10 mouse cellular contexts compared by ENCODE assay signal in genomic region chr4:97381084-97381483, GRCm38 (mm10).
DNase-seq lines count a peak whose midpoint lies in the region; ATAC-seq and TF ChIP-seq lines count a peak whose summit lies in the region.
"Had no signal": no experiment of that assay in that cellular context is flagged by ENCODE, and none has a peak within 500 bp of the region (broad histone marks: within the 10 kb centered on the region; RNA-seq: fewer than 3 reads in every experiment).

No protein-coding gene starts in this region.

- no peaks in the 10 kb centered on the region for H3K36me3 ChIP-seq in embryonic facial prominence, embryonic 14.5 days (ENCODE audit: control insufficient read depth, insufficient read depth, low read length)
- no peaks in the 10 kb centered on the region for H3K36me3 ChIP-seq in kidney, embryonic 15.5 days
- H3K36me3 ChIP-seq in lung, postnatal 0 days (ENCODE audit: insufficient read depth, low read length): no peaks in the 10 kb centered on the region
- H3K36me3 ChIP-seq: forebrain, embryonic 12.5 days; liver, embryonic 13.5 days had no signal

- TF ChIP-seq CTCF in lung, postnatal 0 days (IDR thresholded peaks at IDR 0.05): no peak

- DNase-seq in heart, postnatal 4 days: peak; percentile 32
- no peak for DNase-seq in heart, adult 11 months
- DNase-seq in embryonic facial prominence, embryonic 14.5 days (ENCODE audit: low spot score): peak; percentile 93
- DNase-seq in lung, postnatal 0 days (ENCODE audit: low spot score): peak; percentile 86
- no peak for DNase-seq in adipocyte (ENCODE audit: low spot score)
- no peak for DNase-seq in c-Kit-positive CD71-positive TER-119-positive erythroid progenitor cells, embryonic 14.5 days (ENCODE audit: low spot score)
- no peak for DNase-seq in thymus, postnatal 36 days
- DNase-seq: liver, embryonic 13.5 days had no signal

- H3K9me3 ChIP-seq in embryonic facial prominence, embryonic 14.5 days (ENCODE audit: control insufficient read depth, low read length): no peaks in the 10 kb centered on the region
- H3K9me3 ChIP-seq in kidney, embryonic 15.5 days (replicated peaks): no peaks in the 10 kb centered on the region
- H3K9me3 ChIP-seq in lung, postnatal 0 days (ENCODE audit: low read length): no peaks in the 10 kb centered on the region
- H3K9me3 ChIP-seq: forebrain, embryonic 12.5 days; liver, embryonic 13.5 days had no signal

- no peak overlapping the region for H3K9ac ChIP-seq in embryonic facial prominence, embryonic 14.5 days (ENCODE audit: low read depth, low read length)
- H3K9ac ChIP-seq in kidney, embryonic 15.5 days: no peak overlapping the region
- no peak overlapping the region for H3K9ac ChIP-seq in lung, postnatal 0 days (replicated peaks; ENCODE audit: low read depth)
- H3K9ac ChIP-seq: forebrain, embryonic 12.5 days; liver, embryonic 13.5 days had no signal

- no peak overlapping the region for H3K27ac ChIP-seq in embryonic facial prominence, embryonic 14.5 days (replicated peaks; ENCODE audit: low read depth, low read length)
- no peak overlapping the region for H3K27ac ChIP-seq in kidney, embryonic 15.5 days
- H3K27ac ChIP-seq in lung, postnatal 0 days (ENCODE audit: low read length): no peak overlapping the region
- H3K27ac ChIP-seq: forebrain, embryonic 12.5 days; liver, embryonic 13.5 days had no signal

- no peak overlapping the region for H3K4me2 ChIP-seq in embryonic facial prominence, embryonic 14.5 days (ENCODE audit: low read depth, low read length)
- no peak overlapping the region for H3K4me2 ChIP-seq in kidney, embryonic 15.5 days
- H3K4me2 ChIP-seq in lung, postnatal 0 days (replicated peaks; ENCODE audit: low read depth, low read length): no peak overlapping the region
- H3K4me2 ChIP-seq: forebrain, embryonic 12.5 days; liver, embryonic 13.5 days had no signal

- 35% methylated on average over 3 of the region's 3 CpGs for WGBS in embryonic facial prominence, embryonic 14.5 days
- WGBS in kidney, embryonic 15.5 days: 49% methylated on average over 3 of the region's 3 CpGs
- 30% methylated on average over 3 of the region's 3 CpGs for WGBS in lung, postnatal 0 days

- peaks cover 10% of the 10 kb centered on the region for H3K4me1 ChIP-seq in embryonic facial prominence, embryonic 14.5 days (ENCODE audit: control insufficient read depth, insufficient read depth, low read length)
- no peaks in the 10 kb centered on the region for H3K4me1 ChIP-seq in kidney, embryonic 15.5 days
- H3K4me1 ChIP-seq in lung, postnatal 0 days (ENCODE audit: insufficient read depth, low read depth, low read length): no peaks in the 10 kb centered on the region
- H3K4me1 ChIP-seq: liver, embryonic 13.5 days had no signal

- peak; percentile 79 for TF ChIP-seq EP300 in lung, postnatal 0 days (IDR thresholded peaks at IDR 0.05)

- no peak overlapping the region for H3K4me3 ChIP-seq in embryonic facial prominence, embryonic 14.5 days (ENCODE audit: low read depth, low read length)
- H3K4me3 ChIP-seq in kidney, embryonic 15.5 days (replicated peaks): no peak overlapping the region
- H3K4me3 ChIP-seq in lung, postnatal 0 days (ENCODE audit: low read depth, low read length): no peak overlapping the region
- H3K4me3 ChIP-seq: forebrain, embryonic 12.5 days; liver, embryonic 13.5 days had no signal

- ATAC-seq in embryonic facial prominence, embryonic 14.5 days (ENCODE audit: low read depth): peak; percentile 47; the same call in 1 of the 2 replicates
- peak; percentile 79; the same call in 1 of the 2 replicates for ATAC-seq in kidney, embryonic 15.5 days (replicated peaks; ENCODE audit: low FRiP score)
- ATAC-seq in lung, postnatal 0 days: peak; percentile 87

- no peaks in the 10 kb centered on the region for H3K27me3 ChIP-seq in embryonic facial prominence, embryonic 14.5 days (replicated peaks; ENCODE audit: control insufficient read depth, insufficient read depth, low read length)
- no peaks in the 10 kb centered on the region for H3K27me3 ChIP-seq in kidney, embryonic 15.5 days
- no peaks in the 10 kb centered on the region for H3K27me3 ChIP-seq in lung, postnatal 0 days (replicated peaks; ENCODE audit: insufficient read depth, low read length)
- H3K27me3 ChIP-seq: forebrain, embryonic 12.5 days; liver, embryonic 13.5 days had no signal

Comparison
In these comparisons a context has a peak if more than half of its experiments do, and no peak if none do; other contexts are left out.
1. DNase-seq: peak in heart, postnatal 4 days (single experiment), embryonic facial prominence, embryonic 14.5 days (single experiment) and lung, postnatal 0 days (single experiment); none in heart, adult 11 months (single experiment), adipocyte (single experiment), c-Kit-positive CD71-positive TER-119-positive erythroid progenitor cells, embryonic 14.5 days (single experiment) and thymus, postnatal 36 days (0 of 2).
2. Peak in every context shown above with its lines, with median percentiles within 50 percentile points of each other: ATAC-seq.